Mouse (Mus musculus) intestine, postnatal 0 days (tissue): Measurements from ENCODE around the gene Nr1i2. TPM values are rescaled to one million over a fixed set of nuclear protein-coding genes. Genes with fewer than 3 reads are reported as not detected.

Experiments used
- ATAC-seq: fragments of 200-750 bp; cut with Nextera tagmentation; 2 replicates; pipeline ENCODE4 v1.8.0; 2017; ENCODE audit warnings: mild to moderate bottlenecking, moderate TSS enrichment, moderate library complexity
- H3K27ac ChIP-seq: fragments of 300-500 bp; sonication (generic); 2 replicates; pipeline ENCODE4 v1.5.1; 2014; ENCODE audit warnings: mild to moderate bottlenecking, low read depth, low read length, moderate library complexity
- H3K27me3 ChIP-seq: fragments of 300-500 bp; sonication (generic); replicated peaks from 2 replicates; pipeline ENCODE4 v1.6.1; 2014; ENCODE audit warnings: low read length, mixed read lengths; ENCODE audit not compliant: control insufficient read depth, insufficient read depth
- H3K36me3 ChIP-seq: fragments of 300-500 bp; sonication (generic); 2 replicates; pipeline ENCODE4 v1.6.1; 2014; ENCODE audit warnings: mild to moderate bottlenecking, moderate library complexity; ENCODE audit not compliant: control insufficient read depth, insufficient read depth
- H3K4me1 ChIP-seq: fragments of 300-500 bp; sonication (generic); replicated peaks from 2 replicates; pipeline ENCODE4 v1.6.1; 2014; ENCODE audit warnings: antibody characterized with exemption, low read length, mixed read lengths; ENCODE audit not compliant: control insufficient read depth, insufficient read depth
- H3K4me2 ChIP-seq: fragments of 300-500 bp; sonication (generic); replicated peaks from 2 replicates; pipeline ENCODE4 v1.6.1; 2014; ENCODE audit warnings: low read depth, mild to moderate bottlenecking, moderate library complexity
- H3K4me3 ChIP-seq: fragments of 300-500 bp; sonication (generic); 2 replicates; pipeline ENCODE4 v1.5.1; 2014; ENCODE audit warnings: low read depth, low read length
- H3K9ac ChIP-seq: fragments of 300-500 bp; sonication (generic); 2 replicates; pipeline ENCODE4 v1.6.1; 2014; ENCODE audit warnings: mild to moderate bottlenecking, low read depth, low read length
- H3K9me3 ChIP-seq: fragments of 300-500 bp; sonication (generic); 2 replicates; pipeline ENCODE4 v1.6.1; 2016; ENCODE audit warnings: mixed run types; ENCODE audit not compliant: control insufficient read depth
- CTCF ChIP-seq: sonication (generic); IDR thresholded peaks from 2 replicates; pipeline ENCODE4 v1.5.1; 2016; ENCODE audit warnings: low read depth, mild to moderate bottlenecking, control low read depth, antibody characterized with exemption, moderate library complexity
- WGBS: fragments of 180-500 bp; shearing (Covaris S2); extraction: QIAGEN DNeasy Blood & Tissue Kit; methylation state at CpG from one replicate; pipeline ENCODE4 v1.1.7; 2014; 5-methylcytosine and 5-hydroxymethylcytosine counted together
- polyA plus RNA-seq: library from polyadenylated mRNA; unstranded; fragments of >200 nt; fragmentation: Nextera tagmentation; extraction: Ambion mirVana; gene quantifications from 2 replicates; pipeline ENCODE4 v1.2.1, GENCODE M21; 2015

Nr1i2 gene
- polyA plus RNA-seq, 1 experiment from 2014 or later = 23.1 TPM

DNA sequence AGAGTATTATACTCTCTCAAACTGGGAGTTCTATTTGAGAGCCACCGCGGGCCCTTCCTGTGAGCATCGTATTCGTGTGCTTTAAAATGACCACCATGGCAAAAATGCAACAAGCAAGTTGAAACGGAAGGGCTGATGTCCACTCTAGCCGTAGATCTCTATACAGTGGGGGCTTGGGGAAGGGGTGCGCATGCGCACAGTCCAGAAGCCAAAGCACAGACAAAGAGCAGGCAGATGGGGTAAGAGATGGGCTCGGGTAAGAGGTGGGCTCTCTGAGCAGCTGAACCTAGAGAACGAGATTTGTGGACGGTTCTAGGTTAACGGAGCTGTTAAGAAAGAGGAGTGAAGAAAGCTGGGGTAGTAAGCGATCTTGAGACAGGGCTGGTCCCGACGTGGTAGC, 29.7 kb upstream of the Nr1i2 start:
- no peak overlapping the region for H3K9ac ChIP-seq
- ATAC-seq = no peak
- H3K36me3 ChIP-seq = no peaks in the 10 kb centered on the region
- H3K4me3 ChIP-seq = no peak overlapping the region
- WGBS = 93% methylated on average over 15 of the region's 15 CpGs
- no peak for TF ChIP-seq CTCF
- no peaks in the 10 kb centered on the region for H3K27me3 ChIP-seq
- no peak overlapping the region for H3K4me2 ChIP-seq
- no peak overlapping the region for H3K27ac ChIP-seq
- no peaks in the 10 kb centered on the region for H3K4me1 ChIP-seq
- H3K9me3 ChIP-seq = no peaks in the 10 kb centered on the region

DNA sequence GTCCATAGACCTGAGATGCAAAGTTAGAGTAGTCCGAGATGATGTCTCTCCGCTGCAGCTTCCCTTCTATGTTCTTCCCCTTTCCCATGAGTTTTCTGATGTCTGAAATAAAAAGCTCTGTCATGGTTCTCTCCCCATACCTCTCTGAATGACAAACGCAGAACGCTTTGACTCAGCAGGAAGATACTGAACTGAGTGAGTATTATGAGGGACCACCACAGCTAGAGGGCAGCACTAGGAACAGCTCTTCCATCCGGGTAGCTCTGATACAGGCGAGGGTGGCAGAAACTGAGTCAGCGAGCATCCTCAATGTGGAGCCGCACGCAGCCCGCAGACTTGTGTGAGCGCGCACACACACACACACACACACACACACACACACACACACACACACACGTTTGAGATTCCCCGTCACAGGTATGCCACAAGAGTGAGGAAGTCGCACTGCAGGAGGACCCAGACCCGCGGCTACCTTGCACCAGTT, 26.9 kb upstream of the Nr1i2 start:
- H3K36me3 ChIP-seq = no peaks in the 10 kb centered on the region
- WGBS = 31% methylated on average over 17 of the region's 17 CpGs
- no peaks in the 10 kb centered on the region for H3K4me1 ChIP-seq
- H3K27ac ChIP-seq = no peak overlapping the region
- no peak overlapping the region for H3K9ac ChIP-seq
- peak; percentile 86 for TF ChIP-seq CTCF
- H3K27me3 ChIP-seq = no peaks in the 10 kb centered on the region
- ATAC-seq = no peak
- H3K4me2 ChIP-seq = no peak overlapping the region
- H3K4me3 ChIP-seq = no peak overlapping the region
- no peaks in the 10 kb centered on the region for H3K9me3 ChIP-seq

DNA sequence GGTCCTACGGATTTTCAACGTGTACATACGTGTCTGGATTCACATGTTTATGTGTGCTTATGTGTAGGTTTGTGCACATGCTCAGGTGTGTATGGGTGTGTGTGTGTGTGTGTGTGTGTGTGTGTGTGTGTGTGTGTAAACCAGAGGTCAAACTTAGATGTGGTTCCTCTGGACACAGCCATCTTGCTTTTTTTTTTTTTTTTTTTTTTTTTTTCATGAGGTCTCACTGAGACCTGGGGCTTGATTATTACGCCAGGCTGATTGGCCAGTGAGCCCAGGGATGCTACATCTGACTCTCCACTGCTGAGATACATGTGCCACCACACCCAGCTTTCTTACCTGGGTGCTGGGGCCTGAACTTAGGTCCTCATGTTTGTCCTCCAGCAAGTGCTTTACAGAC, 24.5 kb upstream of the Nr1i2 start:
- Histone ChIP-seq H3K9ac (no peak overlapping the region), H3K4me1 (no peaks in the 10 kb centered on the region), H3K27ac (no peak overlapping the region), H3K27me3 (no peaks in the 10 kb centered on the region), H3K9me3 (no peaks in the 10 kb centered on the region), H3K4me3 (no peak overlapping the region), H3K36me3 (no peaks in the 10 kb centered on the region), H3K4me2 (no peak overlapping the region)
- TF ChIP-seq CTCF = no peak
- ATAC-seq = no peak
- 78% methylated on average over 4 of the region's 4 CpGs for WGBS

DNA sequence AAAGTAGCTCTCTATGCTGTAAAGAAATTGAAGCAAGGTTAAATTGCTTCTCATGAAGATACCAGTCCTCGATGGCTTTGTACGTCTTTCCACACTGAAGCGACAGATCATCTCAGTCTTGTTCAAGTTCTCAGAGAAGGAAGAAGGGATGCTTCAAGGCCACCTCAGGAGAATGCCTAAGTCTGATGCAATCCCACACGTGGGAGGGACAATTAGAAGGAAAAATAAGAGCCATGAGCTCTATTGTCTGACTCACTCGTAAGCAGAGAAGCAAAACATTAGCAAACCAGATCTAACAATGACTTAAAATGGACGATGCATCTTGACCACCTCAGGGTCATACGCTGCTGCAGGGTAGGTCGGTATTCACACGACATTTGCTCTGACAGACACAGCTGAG, 23.9 kb upstream of the Nr1i2 start:
- Histone ChIP-seq H3K4me1 (no peaks in the 10 kb centered on the region), H3K4me2 (no peak overlapping the region), H3K4me3 (no peak overlapping the region), H3K27me3 (no peaks in the 10 kb centered on the region), H3K9me3 (no peaks in the 10 kb centered on the region), H3K9ac (no peak overlapping the region), H3K36me3 (no peaks in the 10 kb centered on the region), H3K27ac (no peak overlapping the region)
- WGBS = 76% methylated on average over 9 of the region's 9 CpGs
- no peak for TF ChIP-seq CTCF
- ATAC-seq = no peak

DNA sequence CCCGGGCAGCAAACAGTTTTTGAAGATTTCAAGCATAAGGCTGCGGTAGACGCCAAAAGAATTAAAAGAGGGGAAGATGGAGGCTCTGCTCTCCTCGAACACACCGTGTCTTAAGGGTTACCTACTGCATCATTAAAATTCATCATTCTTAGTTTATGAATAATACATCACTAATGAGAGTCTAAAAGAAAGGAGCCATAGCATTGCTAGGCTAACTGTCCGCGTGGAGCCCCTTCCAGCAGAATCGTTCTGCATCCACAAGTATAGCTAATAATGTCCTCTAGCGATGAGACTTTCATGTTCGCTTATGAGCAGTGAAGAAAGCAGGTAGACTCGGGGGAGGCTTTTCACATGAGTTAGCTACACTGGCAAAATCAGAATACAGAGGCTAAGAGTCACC, 13.6 kb upstream of the Nr1i2 start:
- TF ChIP-seq CTCF = no peak
- WGBS = 88% methylated on average over 11 of the region's 11 CpGs
- no peak overlapping the region for H3K27ac ChIP-seq

DNA sequence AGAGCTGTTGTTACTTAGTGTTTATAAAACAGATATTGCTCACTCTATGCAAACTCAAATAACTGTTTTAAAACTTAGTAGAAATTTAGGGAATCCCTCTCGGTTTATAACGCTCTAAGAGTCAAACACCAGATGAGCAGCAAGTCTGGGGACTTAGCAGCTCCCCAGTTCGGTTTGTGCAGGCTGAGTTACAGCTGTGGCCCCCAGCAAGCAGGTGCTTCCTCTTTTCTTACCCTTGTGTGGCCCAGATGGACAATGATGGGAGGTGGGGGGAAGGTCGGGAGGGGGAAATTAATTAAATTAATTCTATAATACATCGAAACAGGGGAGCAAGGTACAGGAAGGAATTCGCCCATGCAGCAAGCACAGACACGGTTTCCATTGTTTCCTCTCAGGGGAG, 13.0 kb upstream of the Nr1i2 start:
- Histone ChIP-seq H3K36me3 (no peaks in the 10 kb centered on the region), H3K4me3 (no peak overlapping the region), H3K27ac (no peak overlapping the region), H3K27me3 (no peaks in the 10 kb centered on the region; the same call in 1 of the 2 replicates), H3K4me2 (no peak overlapping the region), H3K9ac (no peak overlapping the region), H3K9me3 (no peaks in the 10 kb centered on the region), H3K4me1 (no peaks in the 10 kb centered on the region)
- no peak for TF ChIP-seq CTCF
- WGBS = 67% methylated on average over 7 of the region's 7 CpGs
- no peak for ATAC-seq

More for the DNA sequence above, 13.6 kb upstream of the Nr1i2 start:
- no peak overlapping the region for H3K4me2 ChIP-seq
- H3K36me3 ChIP-seq = no peaks in the 10 kb centered on the region
- no peaks in the 10 kb centered on the region; the same call in 1 of the 2 replicates for H3K27me3 ChIP-seq
- H3K9me3 ChIP-seq = no peaks in the 10 kb centered on the region
- H3K4me1 ChIP-seq = no peaks in the 10 kb centered on the region
- ATAC-seq = no peak
- H3K4me3 ChIP-seq = no peak overlapping the region
- H3K9ac ChIP-seq = no peak overlapping the region

DNA sequence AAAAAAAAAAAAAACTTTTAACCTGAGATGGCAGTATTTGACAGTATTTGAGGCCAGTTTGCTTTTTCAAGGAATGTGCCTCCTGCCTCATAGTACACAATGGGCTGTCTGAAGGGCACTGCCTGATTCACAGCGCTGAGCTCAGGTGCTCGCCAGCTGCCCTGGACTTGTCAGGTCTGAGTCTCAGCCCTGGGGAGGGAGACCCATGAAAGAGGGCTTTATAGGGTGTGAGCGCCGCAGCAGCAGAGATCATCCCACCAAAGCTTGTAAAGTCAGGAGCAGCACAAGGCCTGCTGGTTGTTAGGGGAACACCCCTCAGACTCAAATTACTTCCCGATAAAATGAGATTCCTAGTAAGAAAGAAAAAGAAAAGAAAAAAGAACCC, 12.6 kb upstream of the Nr1i2 start:
- no peak overlapping the region for H3K27ac ChIP-seq
- H3K4me3 ChIP-seq = no peak overlapping the region
- no peaks in the 10 kb centered on the region for H3K36me3 ChIP-seq
- H3K4me2 ChIP-seq = no peak overlapping the region
- no peak overlapping the region for H3K9ac ChIP-seq
- H3K4me1 ChIP-seq = no peaks in the 10 kb centered on the region
- ATAC-seq = no peak
- H3K27me3 ChIP-seq = no peaks in the 10 kb centered on the region; the same call in 1 of the 2 replicates
- 59% methylated on average over 5 of the region's 5 CpGs for WGBS
- no peaks in the 10 kb centered on the region for H3K9me3 ChIP-seq
- TF ChIP-seq CTCF = no peak
